Comparison of ENCODE assay signal across 22 mouse cellular contexts in the genomic region with DNA sequence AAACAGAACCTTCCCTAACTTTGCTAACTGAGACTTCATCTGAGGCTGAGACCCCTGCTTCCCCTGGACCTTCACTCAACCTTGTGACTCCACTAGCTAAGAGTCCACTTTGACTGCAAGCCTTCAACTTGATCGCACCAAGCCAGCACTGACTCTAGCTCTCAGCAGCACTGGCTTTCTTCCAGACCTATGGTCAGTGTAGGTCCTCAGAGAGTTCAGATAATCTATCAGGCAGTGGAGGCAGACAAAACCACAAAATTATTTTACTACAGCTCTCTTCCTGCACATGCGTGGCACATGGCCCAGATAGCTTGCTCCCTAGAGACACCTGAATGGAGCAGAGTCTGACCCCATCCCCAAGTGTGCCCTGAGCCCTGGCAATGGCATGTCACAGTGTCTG.
DNase-seq lines count a peak whose midpoint lies in the region; ATAC-seq and TF ChIP-seq lines count a peak whose summit lies in the region.
"Had no signal": no experiment of that assay in that cellular context is flagged by ENCODE, and none has a peak within 500 bp of the region (broad histone marks: within the 10 kb centered on the region; RNA-seq: fewer than 3 reads in every experiment).

No protein-coding gene starts in this region.

- no peak overlapping the region for H3K4me2 ChIP-seq in heart, embryonic 11.5 days
- H3K4me2 ChIP-seq in liver, postnatal 0 days (ENCODE audit: low read depth, low read length), result no peak overlapping the region
- H3K4me2 ChIP-seq: hindbrain, embryonic 12.5 days; intestine, embryonic 15.5 days had no signal

- no peak for ATAC-seq in heart, embryonic 11.5 days (replicated peaks; ENCODE audit: insufficient number of reproducible peaks, low FRiP score, low TSS enrichment)
- ATAC-seq in liver, postnatal 0 days, result no peak
- ATAC-seq: CD4-positive, CD25-positive, alpha-beta regulatory T cell, adult 4 months; forebrain, embryonic 14.5 days; intestine, embryonic 15.5 days; midbrain, embryonic 16.5 days had no signal

- H3K4me1 ChIP-seq in heart, embryonic 11.5 days (ENCODE audit: control insufficient read depth, insufficient read depth, low read length), result no peaks in the 10 kb centered on the region; the same call in 1 of the 2 replicates
- no peaks in the 10 kb centered on the region for H3K4me1 ChIP-seq in liver, postnatal 0 days (ENCODE audit: insufficient read depth)
- H3K4me1 ChIP-seq: intestine, embryonic 15.5 days had no signal

- WGBS in heart, embryonic 11.5 days (ENCODE audit: insufficient replicate concordance), result 48% methylated on average over 2 of the region's 2 CpGs
- 40% methylated on average over 2 of the region's 2 CpGs for WGBS in liver, postnatal 0 days (ENCODE audit: insufficient replicate concordance)

- intact Hi-C loops in heart, postnatal 14 days (cut with DNase I), result no loop called here

- H3K27ac ChIP-seq in heart, embryonic 11.5 days (ENCODE audit: low read depth, low read length), result no peak overlapping the region
- peak overlapping the region; percentile 53; the same call in 1 of the 2 replicates for H3K27ac ChIP-seq in layer of hippocampus, adult 2 months
- H3K27ac ChIP-seq in liver, postnatal 0 days (ENCODE audit: low read depth), result no peak overlapping the region
- H3K27ac ChIP-seq: hindbrain, embryonic 12.5 days; intestine, embryonic 15.5 days had no signal

- H3K9ac ChIP-seq in heart, embryonic 11.5 days (ENCODE audit: low read depth, low read length), result no peak overlapping the region
- H3K9ac ChIP-seq in liver, postnatal 0 days (replicated peaks), result no peak overlapping the region
- H3K9ac ChIP-seq: hindbrain, embryonic 12.5 days; intestine, embryonic 15.5 days had no signal

- peak; percentile 20 for DNase-seq in adrenal gland, postnatal 14 days
- no peak for DNase-seq in adrenal gland, adult 2 months
- peak; percentile 31 for DNase-seq in heart, adult 8-10 months (ENCODE audit: low spot score)
- DNase-seq in layer of hippocampus, adult 2 months (ENCODE audit: low spot score in 2 of 2), result no peak
- DNase-seq in layer of hippocampus, postnatal 10 days (ENCODE audit: low spot score in 2 of 2), result no peak
- peak; percentile 7 to 31 for DNase-seq in heart, postnatal 14 days
- DNase-seq in liver, postnatal 0 days, result no peak
- DNase-seq: cerebellum, adult 18-20 months; kidney, adult 9 months; layer of hippocampus, postnatal 36 days; liver; lung, adult 18-20 months; right cerebral cortex, postnatal 4 days; thymus, adult 2 months had no signal

- H3K27me3 ChIP-seq in heart, embryonic 11.5 days (ENCODE audit: control insufficient read depth, insufficient read depth, low read length), result no peaks in the 10 kb centered on the region
- no peaks in the 10 kb centered on the region for H3K27me3 ChIP-seq in liver, postnatal 0 days (ENCODE audit: insufficient read depth, low read length)
- H3K27me3 ChIP-seq: hindbrain, embryonic 12.5 days; intestine, embryonic 15.5 days had no signal

- no peak for TF ChIP-seq CTCF in layer of hippocampus, adult 2 months (conservative IDR thresholded peaks at IDR 0.05)
- TF ChIP-seq CTCF in liver, postnatal 0 days (IDR thresholded peaks at IDR 0.05; ENCODE audit: low read depth), result no peak

- TF ChIP-seq EP300 in liver, postnatal 0 days (IDR thresholded peaks at IDR 0.05; ENCODE audit: low read depth), result no peak

- no peaks in the 10 kb centered on the region for H3K36me3 ChIP-seq in heart, embryonic 11.5 days (ENCODE audit: control insufficient read depth, insufficient read depth, low read length)
- no peaks in the 10 kb centered on the region for H3K36me3 ChIP-seq in liver, postnatal 0 days (replicated peaks; ENCODE audit: insufficient read depth, low read length)
- H3K36me3 ChIP-seq: G1E; hindbrain, embryonic 12.5 days; intestine, embryonic 15.5 days had no signal

- no peak overlapping the region for H3K4me3 ChIP-seq in heart, embryonic 11.5 days (ENCODE audit: low read depth, low read length)
- H3K4me3 ChIP-seq in layer of hippocampus, adult 2 months, result no peak overlapping the region
- H3K4me3 ChIP-seq in liver, postnatal 0 days (ENCODE audit: low read depth, low read length), result no peak overlapping the region
- H3K4me3 ChIP-seq: erythroblast, embryonic 14.5 days; hindbrain, embryonic 12.5 days; intestine, embryonic 15.5 days had no signal

- H3K9me3 ChIP-seq in heart, embryonic 11.5 days (replicated peaks; ENCODE audit: control insufficient read depth, low read length), result no peaks in the 10 kb centered on the region
- H3K9me3 ChIP-seq in liver, postnatal 0 days (ENCODE audit: low read length), result no peaks in the 10 kb centered on the region
- H3K9me3 ChIP-seq: hindbrain, embryonic 12.5 days; intestine, embryonic 15.5 days had no signal

Comparison
In these comparisons a context has a peak if more than half of its experiments do, and no peak if none do; other contexts are left out.
1. DNase-seq: peak in adrenal gland, postnatal 14 days (single experiment), heart, adult 8-10 months (single experiment) and heart, postnatal 14 days (2 of 2); none in adrenal gland, adult 2 months (single experiment), layer of hippocampus, adult 2 months (0 of 2), layer of hippocampus, postnatal 10 days (0 of 2) and liver, postnatal 0 days (single experiment).